Mouse (Mus musculus) cerebellum, adult 11 months (tissue): Measurements from ENCODE around the gene Zfp553.
A peak's percentile ranks its signal among the peaks of the same experiment; 100 is the strongest.

Experiments used
- DNase-seq: peaks from one replicate; pipeline ENCODE4 v3.0.0; 2022

The Zfp553 gene

DNA sequence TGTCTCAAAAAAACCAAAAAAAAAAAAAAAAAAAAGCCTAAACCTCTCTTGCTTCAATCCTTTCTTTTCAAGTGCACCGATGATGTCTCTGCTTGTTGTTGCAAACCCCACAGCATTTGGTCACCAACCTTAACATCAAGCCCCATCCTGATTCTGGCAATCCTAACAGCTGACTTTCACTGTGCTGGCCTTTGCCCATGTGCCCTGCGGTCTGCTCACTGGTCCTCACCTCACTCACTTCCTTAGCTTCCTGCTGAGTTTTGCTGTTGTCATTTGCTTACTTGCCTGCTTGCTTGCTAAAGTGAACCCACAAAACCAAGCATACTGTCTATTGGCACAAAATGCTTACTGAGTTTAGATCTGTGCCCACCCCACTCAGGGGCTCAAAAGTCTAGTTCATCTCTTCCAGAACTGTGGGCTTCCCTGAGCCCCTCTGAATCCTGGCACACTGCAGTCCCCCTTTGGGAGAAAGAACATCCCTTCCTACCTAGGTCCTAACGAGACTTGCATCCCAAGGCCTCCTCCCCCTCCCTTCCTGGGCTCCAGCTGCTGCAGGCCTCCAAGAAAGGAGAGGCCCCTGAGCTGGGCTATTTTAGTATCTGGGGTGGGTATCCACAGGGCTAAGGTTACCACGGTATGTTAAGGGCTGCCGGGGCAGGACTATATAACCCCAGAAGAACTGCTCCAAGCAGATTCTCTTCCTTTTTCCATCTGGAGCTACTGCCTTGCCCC, 21.7 kb upstream of the Zfp553 start:
- no peak for DNase-seq

DNA sequence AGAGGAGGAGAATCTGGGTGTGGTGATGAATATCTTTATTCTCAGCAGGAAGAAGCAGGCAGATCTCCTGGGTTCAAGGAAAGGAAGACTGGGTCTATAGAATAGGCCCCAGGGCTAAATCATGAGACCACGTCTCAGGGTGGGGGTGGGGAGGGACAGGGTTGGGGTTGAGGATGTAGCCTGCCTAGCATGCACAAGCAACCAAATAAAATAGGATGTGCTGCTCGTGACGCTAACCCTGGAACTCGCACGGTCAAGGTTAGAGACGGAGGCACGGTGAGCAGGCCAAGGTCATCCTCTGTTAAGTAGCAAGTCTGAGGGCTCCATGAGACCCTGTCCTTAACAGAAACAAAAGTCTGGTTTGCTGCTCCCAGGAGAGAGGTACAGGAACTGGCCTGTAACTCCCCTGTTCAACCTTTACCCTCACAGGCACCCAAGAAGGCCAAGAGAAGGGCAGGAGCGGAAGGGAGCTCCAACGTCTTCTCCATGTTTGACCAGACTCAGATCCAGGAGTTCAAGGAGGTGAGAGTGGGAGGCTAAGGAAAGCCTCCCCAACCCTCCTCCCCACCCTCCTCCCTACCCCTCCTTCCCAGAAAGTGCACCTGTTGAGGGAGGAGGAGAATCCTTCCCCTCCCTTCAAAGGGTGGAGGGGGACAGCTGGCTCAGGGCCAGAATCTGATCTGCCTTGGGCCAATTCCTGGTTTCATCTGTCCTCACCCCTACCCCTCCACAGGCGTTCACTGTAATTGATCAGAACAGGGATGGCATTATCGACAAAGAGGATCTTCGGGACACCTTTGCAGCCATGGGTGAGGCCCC, 20.2 kb upstream of the Zfp553 start:
- DNase-seq, result no peak

DNA sequence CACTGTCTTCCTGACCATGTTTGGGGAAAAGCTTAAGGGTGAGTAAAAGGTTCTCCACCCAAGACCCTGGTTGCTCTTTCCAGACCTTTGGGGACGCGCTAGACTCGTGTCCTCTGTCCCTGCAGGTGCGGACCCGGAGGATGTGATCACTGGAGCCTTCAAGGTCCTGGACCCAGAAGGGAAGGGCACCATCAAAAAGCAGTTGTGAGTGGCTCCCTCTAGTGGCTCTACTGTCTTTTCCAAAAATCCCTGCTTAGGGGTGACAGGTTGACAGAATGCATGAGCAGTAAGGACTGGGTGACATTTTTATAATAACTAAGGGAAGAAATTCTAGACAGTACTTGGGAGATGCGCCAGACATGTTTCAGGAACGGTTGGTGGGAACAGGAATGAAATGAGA, 19.4 kb upstream of the Zfp553 start:
- no peak for DNase-seq

DNA sequence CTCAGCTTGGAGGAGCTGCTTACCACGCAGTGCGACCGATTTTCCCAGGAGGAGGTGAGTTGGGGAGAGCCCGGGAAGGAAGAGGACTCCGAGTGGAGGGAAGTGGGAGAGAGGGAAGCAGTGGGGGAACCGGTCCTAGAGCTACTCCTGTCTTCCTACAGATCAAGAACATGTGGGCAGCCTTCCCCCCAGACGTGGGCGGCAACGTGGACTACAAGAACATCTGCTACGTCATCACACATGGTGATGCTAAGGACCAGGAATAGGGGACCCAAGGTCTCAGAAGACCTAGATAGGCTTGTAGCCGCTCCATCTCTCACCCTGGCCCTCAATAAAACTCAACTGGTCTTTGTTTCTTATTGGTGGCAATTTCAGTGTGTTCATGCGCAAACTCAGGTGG, 18.9 kb upstream of the Zfp553 start:
- no peak for DNase-seq

DNA sequence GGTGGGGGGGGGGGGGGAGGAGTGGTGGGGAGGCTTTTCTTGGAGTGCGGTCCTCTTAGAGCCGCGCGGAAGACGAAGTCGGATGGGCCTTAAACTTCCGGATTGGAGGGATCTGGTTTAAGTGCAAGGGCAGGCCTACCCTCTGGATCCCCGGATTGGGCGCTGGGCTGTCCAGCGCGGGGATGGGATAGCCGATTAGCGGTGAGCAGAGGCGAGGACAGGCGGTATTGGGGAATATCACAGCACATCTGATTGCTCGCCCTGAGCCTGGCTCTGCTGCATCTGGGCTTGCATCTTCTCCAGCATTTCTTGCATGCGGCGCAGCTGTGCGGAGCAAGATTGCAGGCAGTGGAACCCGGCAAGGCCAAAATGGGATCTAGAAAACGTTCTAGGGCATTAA, 18.3 kb upstream of the Zfp553 start:
- DNase-seq, result no peak

DNA sequence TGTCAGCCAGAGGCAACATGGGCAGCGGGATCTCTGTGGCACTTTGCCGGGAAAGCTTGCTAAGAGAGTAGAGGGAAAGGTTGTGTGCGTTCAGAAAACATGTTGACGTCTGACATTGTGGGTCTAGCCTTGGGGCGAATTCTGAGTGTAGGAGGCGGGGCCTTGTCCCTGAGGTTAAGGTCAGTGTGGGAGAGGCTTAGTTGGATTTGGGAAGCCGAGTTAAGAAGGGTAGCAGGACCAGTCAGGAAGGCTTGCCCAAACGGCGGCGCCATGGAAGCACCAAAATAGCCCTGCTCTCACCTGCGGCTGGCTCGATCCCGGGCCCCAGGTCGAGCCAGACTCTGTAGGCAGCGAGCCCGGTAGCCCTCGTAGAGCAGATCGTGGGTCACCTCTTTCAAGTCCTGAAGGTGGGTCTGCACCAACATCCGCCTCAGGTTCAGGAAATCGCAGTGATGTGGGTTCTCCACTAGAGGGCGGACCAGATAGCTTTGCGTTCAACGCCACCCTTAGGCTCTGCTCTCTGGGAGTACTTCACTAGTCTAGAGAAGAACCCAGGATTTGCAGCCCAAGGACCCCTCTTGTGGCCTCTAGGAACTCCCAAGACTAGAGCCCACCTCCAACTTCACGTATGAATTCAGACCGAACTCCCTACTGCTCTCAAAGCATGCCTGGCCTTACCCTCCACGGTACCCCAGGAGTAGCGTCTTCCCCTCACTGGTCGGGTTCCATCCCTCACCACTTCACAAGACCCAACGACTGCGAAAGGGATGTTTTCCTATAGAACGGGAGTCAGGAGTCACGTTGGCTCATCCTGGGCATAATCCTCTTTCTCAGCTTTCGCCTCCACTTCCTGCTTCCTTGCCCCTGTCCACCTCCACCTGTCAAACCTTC, 17.6 kb upstream of the Zfp553 start:
- no peak for DNase-seq

DNA sequence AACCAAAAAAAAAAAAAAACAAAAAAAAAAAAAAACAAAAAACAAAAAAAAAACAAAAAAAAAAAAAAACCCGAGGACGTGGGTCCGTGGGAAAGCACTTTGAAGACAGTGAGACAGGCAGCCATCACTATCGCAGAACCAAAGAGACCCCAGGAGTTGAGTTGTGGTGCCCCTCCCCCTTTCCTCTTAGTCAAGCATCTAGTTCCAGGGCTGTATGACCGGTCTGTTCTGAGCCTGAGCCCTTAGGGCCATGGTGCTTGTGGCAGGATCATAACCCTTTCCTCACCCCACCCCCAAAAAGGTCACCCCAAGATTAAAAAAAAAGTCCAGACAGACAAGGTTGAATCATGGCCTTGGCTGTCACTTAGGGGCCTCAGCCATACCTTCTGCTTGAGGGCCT, 16.6 kb upstream of the Zfp553 start:
- DNase-seq, result no peak

DNA sequence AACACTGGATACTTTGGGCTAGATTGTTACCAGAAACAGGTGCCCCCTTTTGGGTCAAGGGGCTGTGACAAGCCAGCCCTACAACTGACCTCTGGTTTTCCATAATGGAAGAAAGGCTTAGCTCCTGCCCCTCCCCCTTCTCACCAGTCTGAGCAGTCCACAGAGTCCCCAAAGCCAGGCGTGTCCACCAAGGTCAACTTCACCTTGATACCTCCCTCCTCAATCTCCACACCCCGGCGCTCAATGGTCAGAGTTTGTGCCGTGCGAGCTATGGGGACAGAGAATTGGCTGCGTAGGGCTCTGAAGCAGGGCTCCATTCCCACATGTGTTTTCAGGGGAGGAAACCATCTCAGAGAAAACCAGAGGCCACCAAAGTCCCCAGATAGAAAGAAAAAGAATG, 15.4 kb upstream of the Zfp553 start:
- no peak for DNase-seq

DNA sequence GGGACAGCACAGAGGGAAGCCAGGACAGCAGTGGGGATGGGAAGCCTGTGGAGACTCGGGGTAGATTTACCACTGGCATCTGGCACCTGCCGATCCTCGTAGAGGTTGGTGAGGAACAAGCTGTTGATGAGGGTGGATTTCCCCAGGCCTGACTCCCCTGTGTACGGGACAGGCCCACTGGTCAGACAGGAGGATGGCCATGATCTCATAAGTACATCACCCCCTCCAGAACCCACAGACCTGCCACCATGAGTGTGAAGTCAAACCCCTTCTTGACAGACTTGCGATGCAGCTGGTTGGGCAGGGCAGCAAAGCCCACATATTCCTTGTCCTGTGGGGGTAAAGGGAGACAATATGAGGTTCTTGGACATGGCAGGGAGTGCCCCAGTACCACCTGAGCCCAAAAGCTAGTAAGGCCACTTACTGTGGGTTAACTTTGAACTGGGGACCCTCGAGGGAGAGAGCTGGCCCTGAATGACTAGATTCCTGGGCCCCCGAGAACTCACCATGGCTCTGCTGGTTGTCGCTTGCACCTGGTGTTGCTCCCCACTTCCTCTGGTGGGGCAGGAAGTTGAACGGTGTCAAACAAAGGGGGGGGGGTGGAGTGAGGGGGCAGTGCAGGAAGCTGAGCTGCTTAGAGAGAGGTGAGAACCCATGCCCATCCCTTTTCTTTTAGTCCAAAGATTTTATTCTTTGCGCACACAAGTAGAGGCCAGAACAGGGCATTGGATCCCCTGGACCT, 14.8 kb upstream of the Zfp553 start:
- DNase-seq, result no peak

DNA sequence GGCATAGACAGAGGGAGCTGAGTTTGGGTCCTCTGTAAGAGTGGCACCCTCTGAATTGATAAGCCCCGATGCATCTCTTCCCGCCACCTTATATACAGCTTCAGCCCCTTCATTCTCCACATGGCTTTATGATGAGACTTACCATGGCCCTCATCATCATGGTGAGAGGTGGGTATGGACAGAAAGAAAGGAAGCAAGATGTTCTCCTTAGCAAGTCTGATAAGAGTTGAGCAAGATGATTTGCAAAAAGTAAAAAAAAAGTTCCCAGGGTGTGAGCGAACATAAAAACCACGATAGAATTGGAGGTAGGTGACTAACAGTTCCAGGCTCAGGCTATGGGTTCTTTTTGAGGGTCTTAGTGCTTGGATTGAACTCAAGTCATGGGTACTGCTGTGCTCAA, 14.2 kb upstream of the Zfp553 start:
- DNase-seq, result no peak

DNA sequence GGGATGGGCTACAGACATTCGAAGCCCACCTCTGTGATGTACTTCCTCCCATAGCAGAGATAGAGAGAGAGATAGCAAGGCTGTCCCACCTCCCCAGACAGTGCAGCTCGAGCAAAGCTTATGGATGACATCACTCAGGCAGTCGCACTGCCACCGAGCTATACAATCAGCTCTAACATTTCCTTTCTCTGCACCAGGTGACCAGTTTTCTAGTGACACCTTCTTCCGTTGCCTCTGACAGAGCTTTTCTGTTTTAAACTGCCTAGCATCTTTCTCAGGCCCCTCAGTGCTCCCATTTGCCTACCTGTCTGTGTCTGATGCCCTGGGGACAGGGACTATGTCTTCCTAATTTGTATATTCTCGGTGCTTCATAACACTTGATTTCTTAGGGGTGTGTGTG, 12.4 kb upstream of the Zfp553 start:
- no peak for DNase-seq

DNA sequence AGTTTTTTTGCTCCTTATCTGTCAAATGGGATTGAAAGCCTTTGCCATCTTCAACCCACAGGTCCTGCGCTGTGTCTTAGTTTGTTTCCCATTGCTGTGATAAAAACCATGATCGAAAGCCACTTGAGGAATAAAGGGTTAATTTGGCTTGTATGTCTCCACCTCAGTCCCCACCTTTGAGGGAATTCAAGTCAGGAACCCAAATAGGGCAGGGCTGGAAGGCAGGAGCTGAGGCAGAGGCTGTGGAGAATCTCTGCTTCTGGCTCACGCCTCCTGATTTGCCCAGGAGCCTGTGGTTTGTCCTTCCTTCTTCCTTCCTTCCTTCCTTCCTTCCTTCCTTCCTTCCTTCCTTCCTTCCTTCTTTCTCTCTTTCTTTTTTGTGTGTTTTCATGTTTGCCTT, 9.8 kb upstream of the Zfp553 start:
- no peak for DNase-seq

DNA sequence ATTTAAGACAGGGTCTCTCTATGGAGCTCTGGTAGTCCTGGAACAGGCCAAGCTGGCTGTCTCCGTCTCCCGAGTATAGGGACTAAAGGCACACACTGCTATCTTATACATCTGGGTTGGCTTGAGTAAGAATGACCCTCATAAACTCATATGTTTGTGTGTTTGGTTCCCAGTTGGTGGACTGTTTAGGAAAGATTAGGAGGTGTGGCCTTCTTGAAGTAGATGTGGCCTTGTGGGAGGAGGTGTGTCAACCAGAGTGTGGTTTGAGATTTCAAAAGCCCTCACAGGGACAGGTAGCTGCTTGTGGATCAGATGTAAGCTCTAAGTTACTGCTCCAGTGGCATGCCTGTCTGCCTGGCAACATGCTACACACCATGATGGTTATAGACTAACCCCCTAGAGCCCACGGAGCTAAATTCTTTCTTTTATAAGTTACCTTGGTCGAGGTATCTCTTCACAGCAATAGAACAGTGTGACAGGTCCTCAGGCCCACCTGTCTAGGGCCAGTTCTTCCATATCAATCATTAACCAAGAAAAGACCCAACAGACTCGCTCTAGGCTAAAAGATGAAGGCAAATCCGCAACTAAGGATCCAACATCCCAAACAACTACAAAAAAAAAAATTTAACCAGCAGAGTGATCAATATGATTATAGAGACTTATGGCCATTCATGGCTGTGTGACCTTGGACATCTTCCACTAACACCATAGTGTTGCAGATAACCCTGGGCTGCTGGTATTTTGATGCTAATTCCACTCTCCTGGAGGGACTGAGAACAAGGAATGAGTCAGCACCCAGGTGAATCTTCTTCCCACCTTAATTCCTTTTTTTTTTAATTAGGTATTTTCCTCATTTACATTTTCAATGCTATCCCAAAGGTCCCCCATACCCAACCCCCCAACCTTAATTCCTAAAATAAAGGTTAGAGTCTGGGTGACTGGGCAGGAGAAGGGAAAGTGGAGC, 9.1 kb upstream of the Zfp553 start:
- DNase-seq, result no peak

DNA sequence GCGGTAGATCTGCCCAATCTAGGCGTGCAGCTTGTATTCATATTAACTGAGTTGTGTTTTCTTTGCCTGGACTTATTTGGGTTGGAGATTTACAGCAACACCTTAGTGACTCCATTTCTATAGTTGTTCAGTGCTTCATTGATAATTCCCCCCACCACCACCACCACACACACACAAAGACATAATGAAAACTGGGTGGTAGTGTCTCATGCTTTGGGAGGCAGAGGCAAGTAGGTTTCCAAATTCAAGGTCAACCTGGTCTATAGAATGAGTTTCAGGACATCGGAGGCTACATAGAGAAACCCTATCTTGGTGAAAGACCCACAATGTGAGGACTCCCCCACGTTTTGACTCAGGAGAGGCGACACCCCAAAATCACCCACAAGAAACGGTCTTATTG, 8.2 kb upstream of the Zfp553 start:
- DNase-seq, result no peak

DNA sequence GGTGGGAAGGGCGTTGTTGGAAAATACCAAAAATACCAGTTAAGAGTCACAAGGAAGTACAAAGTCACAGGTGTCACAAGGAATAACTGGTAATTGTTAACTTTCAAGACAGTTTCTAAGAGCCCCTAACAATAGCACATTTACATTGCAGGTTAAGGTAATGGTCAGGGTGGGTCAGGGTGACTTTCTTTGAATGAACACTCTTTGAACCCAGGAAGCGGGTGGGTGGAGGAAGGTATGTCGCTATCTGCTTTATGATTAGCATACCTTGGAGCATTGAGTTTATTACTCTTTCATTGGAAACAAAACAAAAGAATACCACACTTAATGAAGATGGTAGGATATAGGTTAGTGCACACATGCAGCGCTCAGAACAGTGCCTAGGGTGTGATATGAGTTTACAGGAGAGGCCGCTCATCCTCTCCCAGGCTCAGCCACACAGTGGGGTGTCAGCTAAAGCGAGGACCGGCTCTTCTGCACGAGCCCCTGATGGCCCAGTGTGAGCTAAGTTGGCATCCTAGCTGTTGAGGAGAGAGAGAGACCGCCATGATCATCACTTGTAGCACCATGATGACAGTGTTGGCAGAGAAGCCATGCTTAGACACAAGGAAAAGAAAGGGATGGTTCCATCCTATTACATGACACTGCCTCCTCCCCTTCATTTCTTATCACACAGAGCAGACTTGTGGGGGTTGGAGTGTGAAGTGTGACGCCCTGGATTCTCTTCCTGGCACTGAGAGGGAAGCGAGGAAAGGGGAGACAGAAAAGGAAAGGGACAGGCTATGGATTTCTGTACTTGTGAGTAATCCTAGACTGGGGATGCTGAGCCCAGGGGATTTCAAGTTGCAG, 7.5 kb upstream of the Zfp553 start:
- no peak for DNase-seq

DNA sequence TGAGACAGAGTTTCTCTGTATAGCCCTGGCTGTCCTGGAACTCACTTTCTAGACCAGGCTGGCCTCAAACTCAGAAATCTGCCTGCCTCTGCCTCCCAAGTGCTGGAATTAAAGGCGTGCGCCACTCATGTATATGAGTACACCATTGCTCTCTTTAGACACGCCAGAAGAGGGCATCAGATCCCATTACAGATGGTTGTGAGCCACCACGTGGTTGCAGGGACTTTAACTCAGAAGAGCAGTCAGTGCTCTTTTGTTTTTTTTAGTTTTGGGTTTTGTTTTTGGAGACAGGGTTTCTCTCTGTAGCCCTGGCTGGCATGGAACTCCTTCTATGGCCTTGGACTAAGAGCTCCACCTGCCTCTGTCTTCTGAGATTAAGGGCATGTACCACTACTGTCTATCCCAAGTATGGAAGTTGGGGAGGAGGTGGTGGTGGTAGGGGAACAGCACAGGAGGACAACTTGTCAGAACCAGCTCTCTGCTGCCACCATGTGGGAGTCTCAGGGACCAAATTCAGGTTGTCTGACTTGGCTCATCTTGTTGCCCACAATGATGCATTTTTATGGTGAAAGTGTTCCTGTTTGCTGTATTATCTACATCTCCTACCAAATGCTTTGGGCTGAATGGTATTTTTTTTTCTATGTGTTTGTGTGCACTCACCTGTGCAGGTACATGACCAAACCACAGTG, 4.1 kb upstream of the Zfp553 start:
- DNase-seq, result peak; percentile 70

DNA sequence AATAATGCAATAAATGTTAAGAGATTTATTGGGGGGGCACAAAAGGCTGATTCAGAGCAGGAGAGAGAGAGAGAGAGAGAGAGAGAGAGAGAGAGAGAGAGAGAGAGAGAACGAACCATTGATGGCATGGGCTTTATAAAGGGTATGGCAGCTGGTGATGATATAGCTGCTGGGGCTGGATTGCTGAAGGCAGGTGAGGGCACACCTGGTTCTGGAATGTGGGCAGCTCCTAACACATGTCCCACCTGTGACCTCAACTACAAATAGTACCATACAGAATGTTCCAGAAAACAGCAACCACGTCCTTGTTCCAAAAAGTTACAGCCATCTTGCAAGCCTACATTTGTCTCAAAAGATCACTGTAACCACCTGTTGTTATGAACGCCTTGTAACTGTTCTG, 1.5 kb upstream of the Zfp553 start:
- DNase-seq, result no peak

DNA sequence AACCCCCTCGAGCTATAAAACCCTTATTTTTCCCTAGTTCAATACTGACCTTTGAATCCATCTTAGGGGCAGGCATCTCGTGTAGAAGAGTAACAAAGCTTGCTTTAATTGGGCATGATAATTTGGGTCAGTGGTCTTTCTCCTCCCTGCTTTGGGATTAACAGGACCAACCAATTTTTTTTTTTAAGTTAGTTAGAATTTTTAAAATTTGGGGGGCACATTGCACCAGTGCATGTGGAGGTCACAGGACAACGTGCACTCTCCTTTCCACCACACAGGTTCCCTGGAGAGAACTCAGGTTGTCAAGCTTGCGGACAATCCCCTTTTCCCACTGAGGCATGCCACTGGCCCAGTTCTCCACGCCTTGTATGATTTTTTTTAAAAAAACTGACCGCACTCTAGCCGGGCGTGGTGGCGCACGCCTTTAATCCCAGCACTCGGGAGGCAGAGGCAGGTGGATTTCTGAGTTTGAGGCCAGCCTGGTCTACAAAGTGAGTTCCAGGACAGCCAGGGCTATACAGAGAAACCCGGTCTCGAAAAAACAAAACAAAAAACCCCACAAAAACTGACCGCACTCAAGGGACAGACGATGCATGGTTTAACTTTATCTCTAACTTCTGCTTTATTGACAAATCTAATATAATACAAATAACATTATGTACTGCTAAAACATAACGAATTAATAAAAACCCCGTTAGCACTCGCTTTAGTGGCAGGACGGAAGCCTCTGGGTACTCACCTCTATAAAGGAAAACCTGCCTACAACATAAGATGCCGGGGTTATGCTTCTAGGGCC, 837 bp upstream of the Zfp553 start:
- no peak for DNase-seq

DNA sequence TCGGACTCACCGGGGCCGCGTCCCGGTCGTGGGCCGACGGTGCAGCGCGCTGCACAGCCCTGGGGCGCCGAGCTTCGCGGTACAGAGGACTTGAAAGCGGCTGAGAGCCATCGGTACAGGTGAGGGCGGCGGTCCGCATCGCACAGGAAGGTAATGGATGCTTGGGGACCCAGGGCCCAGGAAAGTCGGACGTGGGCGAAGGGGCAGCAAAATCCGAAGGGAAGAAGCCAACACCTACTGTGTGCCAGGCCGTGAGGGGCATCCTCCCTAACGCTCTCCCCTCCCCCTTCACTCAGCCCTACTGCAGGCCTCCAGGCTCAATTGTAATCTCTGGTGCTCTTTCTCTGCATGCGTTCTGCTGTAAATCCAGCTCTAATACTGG, 498 bp downstream of the Zfp553 start:
- DNase-seq, result no peak
